Mouse (Mus musculus) bone marrow, adult 2 months (tissue): ENCODE measurements around the gene Cinp. TPM values are rescaled to one million over a fixed set of nuclear protein-coding genes. Genes with fewer than 3 reads are reported as not detected.
A peak's percentile ranks its signal among the peaks of the same experiment; 100 is the strongest.

Experiments
- H3K27ac ChIP-seq: fragments of 200-500 bp; 2 replicates; pipeline ENCODE4 v1.5.1; 2012; ENCODE audit warnings: low read depth, mild to moderate bottlenecking, control low read depth, inconsistent platforms, low read length; ENCODE audit not compliant: control insufficient read depth, poor library complexity, insufficient read depth
- H3K4me1 ChIP-seq: fragments of 200-500 bp; 2 replicates; pipeline ENCODE4 v1.6.1; 2011; ENCODE audit warnings: low read length; ENCODE audit not compliant: control insufficient read depth, insufficient read depth
- H3K4me3 ChIP-seq: fragments of 200-500 bp; replicated peaks from 2 replicates; pipeline ENCODE3; 2011; ENCODE audit warnings: mild to moderate bottlenecking, low read depth, low read length, control low read depth; ENCODE audit not compliant: control insufficient read depth
- CTCF ChIP-seq: fragments of 200-500 bp; IDR thresholded peaks from 2 replicates; pipeline ENCODE4 v1.5.1; 2011; ENCODE audit warnings: low read length, control low read depth; ENCODE audit not compliant: control insufficient read depth, insufficient read depth
- POLR2A ChIP-seq: fragments of 200-500 bp; IDR thresholded peaks from 2 replicates; pipeline ENCODE4 v1.6.1; 2011; ENCODE audit warnings: low read depth, mild to moderate bottlenecking, control low read depth, low read length, borderline replicate concordance; ENCODE audit not compliant: control insufficient read depth
- WGBS: fragments of 180-500 bp; shearing (Covaris S2); methylation state at CpG from one replicate; pipeline ENCODE4 v1.1.7; 2018; 5-methylcytosine and 5-hydroxymethylcytosine counted together
- polyA plus RNA-seq: library from polyadenylated mRNA; stranded (reverse); fragments of >200 nt; gene quantifications from 2 replicates; pipeline ENCODE4 v1.2.4, GENCODE M21; 2011; ENCODE audit warnings: low replicate concordance; ENCODE audit not compliant: missing spikeins, insufficient read depth, insufficient read length

Gene Cinp
- polyA plus RNA-seq, 1 experiment = 37.1 TPM

- WGBS = 58% methylated on average over 32 of the region's 32 CpGs
These were observed 33.9 kb downstream of the Cinp start for GRCm38 (mm10) chr12:110854786-110855737.

GRCm38 (mm10) chr12:110851923-110852322 is 37.0 kb downstream of the Cinp start:
- 21% methylated on average over 1 of the region's 1 CpGs for whole genome bisulfite sequencing
- TF ChIP-seq CTCF = no peak
- no peak for TF ChIP-seq POLR2A
- Histone ChIP-seq H3K4me3 (no peak overlapping the region), H3K27ac (no peak overlapping the region), H3K4me1 (peaks cover 1% of the 10 kb centered on the region; the same call in 1 of the 2 replicates)

More at GRCm38 (mm10) chr12:110854786-110855737, 33.9 kb downstream of the Cinp start:
- Histone ChIP-seq H3K4me3 (peak overlapping the region; percentile 24), H3K27ac (0 out of 2 replicates have a peak overlapping the region, but pooled peaks have one; percentile 17), H3K4me1 (peaks cover 1% of the 10 kb centered on the region; the same call in 1 of the 2 replicates)
- TF ChIP-seq POLR2A (no peak), CTCF (no peak)

GRCm38 (mm10) chr12:110851414-110851813 is 37.5 kb downstream of the Cinp start:
- 0 out of 2 replicates have a peak, but pooled peaks have one; percentile 29 for TF ChIP-seq POLR2A
- no peak for TF ChIP-seq CTCF
- Histone ChIP-seq H3K27ac (no peak overlapping the region), H3K4me1 (peaks cover 1% of the 10 kb centered on the region; the same call in 1 of the 2 replicates), H3K4me3 (no peak overlapping the region)
- WGBS = 5% methylated on average over 12 of the region's 12 CpGs

- TF ChIP-seq CTCF (no peak), POLR2A (no peak)
- Histone ChIP-seq H3K27ac (no peak overlapping the region), H3K4me3 (peak overlapping the region; percentile 70), H3K4me1 (peaks cover 1% of the 10 kb centered on the region; the same call in 1 of the 2 replicates)
- 3% methylated on average over 9 of the region's 9 CpGs for WGBS
These were observed 38.1 kb downstream of the Cinp start for GRCm38 (mm10) chr12:110850929-110851256.

- under 1% methylated on average over 89 of the region's 89 CpGs for WGBS
- Histone ChIP-seq H3K4me1 (peaks cover 1% of the 10 kb centered on the region; the same call in 1 of the 2 replicates), H3K4me3 (peak within 1 kb of the TSS; percentile 70), H3K27ac (peak within 1 kb of the TSS; percentile 56; the same call in 1 of the 2 replicates)
- TF ChIP-seq POLR2A (peak; percentile 56; the same call in 1 of the 2 replicates), CTCF (no peak)
These were observed 38.7 kb downstream of the Cinp start, which contains the start of gene Zfp839 for GRCm38 (mm10) chr12:110850010-110850928. TSS of gene Zfp839 (plus strand) at chr12:110850253.

- Histone ChIP-seq H3K4me3 (no peak overlapping the region), H3K4me1 (peaks cover 1% of the 10 kb centered on the region; the same call in 1 of the 2 replicates), H3K27ac (no peak overlapping the region)
- no peak for TF ChIP-seq POLR2A
- TF ChIP-seq CTCF = no peak
- 73% methylated on average over 6 of the region's 6 CpGs for WGBS
These were observed 42.7 kb downstream of the Cinp start for GRCm38 (mm10) chr12:110846191-110846765.

- under 1% methylated on average over 36 of the region's 36 CpGs for WGBS
- Histone ChIP-seq H3K27ac (peak overlapping the region; percentile 50), H3K4me1 (no peaks in the 10 kb centered on the region; the same call in 1 of the 2 replicates), H3K4me3 (peak overlapping the region; percentile 81)
- TF ChIP-seq POLR2A (no peak), CTCF (no peak)
These were observed 43.6 kb downstream of the Cinp start for GRCm38 (mm10) chr12:110845131-110845880.
